Mouse (Mus musculus) lung, postnatal 36 days (tissue): ENCODE data around the gene Exoc7.
A peak's percentile ranks its signal among the peaks of the same experiment; 100 is the strongest.

Source experiments
- DNase-seq: peaks from one replicate; pipeline ENCODE4 v3.0.0; 2022; ENCODE audit warnings: mixed read lengths

Exoc7 gene

GRCm38 (mm10) chr11:116307019-116307725, at the start of gene Exoc7:
Gene Exoc7 (minus strand): TSS chr11:116307233.
- no peak for DNase-seq

- no peak for DNase-seq
Observed at GRCm38 (mm10) chr11:116354521-116354920, 47.5 kb upstream of the Exoc7 start.

- DNase-seq, result no peak
Observed at GRCm38 (mm10) chr11:116353535-116353934, 46.5 kb upstream of the Exoc7 start.

- no peak for DNase-seq
Observed at GRCm38 (mm10) chr11:116351294-116351693, 44.3 kb upstream of the Exoc7 start.

DNA sequence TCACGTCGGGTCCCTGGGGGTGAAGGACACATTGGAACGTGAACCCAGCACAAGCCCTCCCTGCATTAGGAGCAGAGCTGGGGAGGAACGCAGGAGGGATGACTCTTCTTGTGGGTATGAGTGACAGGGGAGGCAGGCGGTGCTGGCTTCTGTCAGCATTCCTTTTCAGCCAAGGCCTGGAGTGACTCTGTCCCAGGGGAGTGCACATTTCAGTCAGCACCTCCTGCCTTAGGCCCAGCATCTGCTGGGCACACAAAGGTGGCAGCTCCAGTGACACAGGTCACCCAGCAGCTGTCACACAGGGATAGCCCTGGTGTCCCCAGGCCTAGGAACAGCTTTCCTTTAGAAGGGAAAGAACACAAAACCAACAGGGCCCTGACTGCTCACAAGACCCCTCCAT, 40.9 kb upstream of the Exoc7 start:
- DNase-seq, result no peak

- no peak for DNase-seq
Observed at GRCm38 (mm10) chr11:116347012-116347411, 40.0 kb upstream of the Exoc7 start.

DNA sequence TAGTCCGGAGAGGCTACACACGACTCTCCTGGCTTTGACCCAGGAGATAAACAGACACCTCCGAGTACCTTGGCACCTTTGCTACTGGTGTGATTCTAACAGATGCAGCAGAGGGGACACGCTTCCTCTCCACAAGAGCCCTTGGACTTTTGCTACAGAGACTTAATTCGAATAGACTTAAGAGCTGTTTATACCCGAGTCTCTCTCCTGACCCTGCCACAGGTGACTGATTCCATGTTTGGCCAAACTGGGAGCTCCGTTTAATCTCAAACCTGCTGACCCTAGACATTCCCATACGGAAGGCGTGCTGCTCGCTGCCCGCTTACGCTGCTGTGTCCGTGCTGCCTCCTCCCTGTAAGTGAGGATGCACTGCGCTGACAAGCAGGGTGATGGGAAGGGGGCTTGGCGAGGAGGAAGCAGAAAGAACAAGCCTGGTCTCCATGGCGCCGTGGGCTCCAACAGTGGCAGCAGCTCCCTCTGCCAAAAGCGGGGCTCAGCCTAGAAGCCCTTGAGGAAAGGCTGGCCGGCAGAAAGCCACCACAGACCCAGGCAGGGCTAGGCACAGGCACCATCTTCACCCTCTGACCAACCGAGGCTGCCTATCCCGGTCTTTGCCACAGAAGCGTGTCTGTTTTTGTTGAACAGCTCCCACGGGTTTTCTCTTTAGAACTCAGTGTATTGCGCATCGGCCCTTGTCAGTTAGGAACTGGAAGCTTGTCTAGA, 35.2 kb upstream of the Exoc7 start:
- no peak for DNase-seq

DNA sequence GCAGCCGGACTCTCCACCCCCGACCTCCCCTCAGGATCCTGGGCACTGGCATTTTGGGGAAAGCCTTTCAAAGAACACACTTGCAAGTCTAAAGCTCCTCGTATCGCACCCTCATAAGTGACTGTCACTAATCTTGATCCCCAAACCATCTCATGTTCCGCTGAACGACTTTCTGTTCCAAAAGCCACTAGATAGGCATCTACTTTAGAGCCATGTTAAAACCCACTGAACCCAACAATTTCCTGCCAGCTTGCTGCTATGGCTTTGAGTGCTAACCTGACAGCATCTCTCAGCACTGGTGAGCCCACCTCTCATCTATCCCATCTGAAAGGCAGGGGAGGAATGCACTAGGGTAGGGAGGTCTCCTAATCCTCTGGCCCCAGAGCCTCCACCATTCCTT, 30.5 kb upstream of the Exoc7 start:
- DNase-seq, result no peak

DNA sequence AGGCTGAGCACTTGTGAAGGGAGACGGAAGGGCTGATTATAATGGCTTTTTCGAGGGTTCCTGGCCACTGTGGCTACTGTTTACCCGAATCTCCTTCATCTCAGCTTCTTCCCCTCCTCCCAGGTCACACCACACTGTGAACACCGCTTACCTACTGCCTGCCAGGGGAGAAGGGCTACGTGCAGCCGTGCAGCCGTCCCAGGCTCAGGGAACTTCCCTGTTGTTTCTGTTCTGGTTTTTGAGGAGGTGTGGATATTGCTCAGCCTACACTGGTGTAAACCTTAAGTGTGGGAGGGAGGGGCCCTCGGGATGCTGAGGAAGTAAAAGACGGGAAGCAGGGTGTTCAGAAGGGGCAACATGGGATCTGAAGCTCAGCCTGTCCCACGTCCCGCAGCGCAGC, 30.0 kb upstream of the Exoc7 start:
- DNase-seq, result no peak

DNA sequence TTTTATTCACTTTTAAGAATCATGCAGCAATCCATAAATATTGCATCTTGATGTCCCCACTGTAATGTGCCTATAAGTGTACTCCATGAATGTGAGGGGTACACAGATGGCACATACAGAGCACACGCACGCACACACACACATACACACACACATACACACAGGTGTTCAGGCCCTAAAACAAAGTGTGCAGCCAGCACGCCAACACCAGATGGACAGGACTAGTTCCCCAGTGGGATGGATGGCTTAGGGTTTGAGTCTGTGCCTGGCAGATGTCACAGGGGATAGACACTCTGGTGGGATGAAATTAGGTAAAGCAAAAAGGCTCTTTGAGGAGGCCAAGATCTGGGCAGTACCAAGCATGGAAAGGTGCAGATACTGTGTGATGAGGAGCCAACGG, 29.4 kb upstream of the Exoc7 start:
- DNase-seq, result no peak

DNA sequence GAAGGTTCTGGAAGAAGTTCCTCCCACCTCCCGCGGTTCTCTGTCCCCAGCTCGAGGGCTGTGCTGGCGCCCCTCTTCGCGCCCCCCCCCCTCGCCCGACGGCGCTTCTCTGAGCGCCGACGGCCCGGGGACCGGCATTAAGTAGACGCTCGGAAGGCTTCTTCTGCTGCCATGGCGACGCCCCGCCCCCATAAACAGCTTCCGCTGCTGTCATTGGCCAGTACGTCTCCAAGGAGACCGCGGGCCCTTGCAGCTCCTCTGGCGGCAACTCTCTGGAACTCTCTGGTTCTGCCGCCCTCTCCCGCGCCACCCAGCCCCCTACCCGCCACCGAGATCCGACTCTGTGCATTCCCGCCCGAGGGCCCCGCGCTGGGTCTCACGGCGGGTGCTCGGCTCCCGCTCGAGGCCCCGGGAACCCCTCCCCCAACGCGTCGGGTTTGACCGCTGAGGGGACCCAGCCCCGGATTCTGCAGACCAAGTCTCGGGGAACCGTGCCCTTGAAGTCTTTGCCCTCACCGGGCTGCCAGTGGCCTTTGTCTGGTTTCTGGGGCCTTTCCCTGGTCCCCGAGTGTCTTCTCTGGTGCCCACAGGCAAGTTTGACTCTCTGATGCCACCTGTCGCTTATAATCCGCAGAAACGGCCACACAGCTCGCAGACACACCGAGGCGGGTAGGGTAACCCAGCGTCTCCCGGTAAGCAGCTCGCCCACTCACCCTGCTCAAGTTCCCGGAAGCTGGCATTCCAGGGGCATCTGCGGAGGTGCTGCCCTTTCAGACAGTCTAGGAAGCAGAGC, 28.4 kb upstream of the Exoc7 start, which contains the start of gene Foxj1:
TSS of gene Foxj1 (minus strand) at position 156 of the 793 bp plus-strand sequence.
- peak; percentile 97 for DNase-seq

- DNase-seq, result no peak
Observed at GRCm38 (mm10) chr11:116334417-116334782, 27.4 kb upstream of the Exoc7 start.

GRCm38 (mm10) chr11:116333526-116334416, 26.7 kb upstream of the Exoc7 start:
- peak; percentile 19 for DNase-seq

GRCm38 (mm10) chr11:116332983-116333270, 25.9 kb upstream of the Exoc7 start:
- DNase-seq, result no peak

DNA sequence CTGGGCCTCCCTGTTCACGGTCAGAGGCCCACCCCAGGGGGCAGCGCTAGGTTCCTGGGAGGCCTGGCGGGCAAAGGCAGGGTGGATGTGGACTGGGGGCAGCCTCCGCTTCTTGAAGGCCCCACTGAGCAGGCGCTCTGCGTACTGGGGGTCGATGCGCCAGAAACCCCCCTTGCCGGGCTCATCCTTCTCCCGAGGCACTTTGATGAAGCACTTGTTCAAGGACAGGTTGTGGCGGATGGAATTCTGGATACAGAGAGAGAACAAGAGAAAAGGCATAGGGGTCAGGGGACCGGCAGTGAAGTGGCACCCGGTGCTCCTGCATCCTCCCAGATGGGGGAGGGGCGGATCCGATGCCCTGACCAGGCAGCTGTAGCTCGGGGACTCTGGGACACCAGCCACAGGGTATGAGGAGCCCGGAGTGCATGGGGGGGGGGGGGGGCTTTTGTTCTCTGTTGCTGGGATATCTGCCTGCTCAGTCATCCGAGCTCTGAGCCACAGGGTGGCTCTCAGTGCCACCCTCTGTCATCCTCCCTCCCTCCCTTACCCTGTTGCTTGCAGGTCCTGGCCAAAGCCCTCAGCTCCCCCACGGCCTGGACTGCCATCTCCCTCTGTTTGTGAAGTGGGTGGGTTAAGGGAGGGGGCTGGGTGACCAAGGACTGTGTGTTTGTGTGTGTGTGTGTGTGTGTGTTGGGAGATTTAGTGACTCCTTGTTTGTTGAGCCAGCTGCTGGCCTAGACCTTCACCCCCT, 25.4 kb upstream of the Exoc7 start:
- DNase-seq, result no peak

- DNase-seq, result no peak
Observed at GRCm38 (mm10) chr11:116330211-116330518, 23.1 kb upstream of the Exoc7 start.

- DNase-seq, result peak; percentile 42
Observed at GRCm38 (mm10) chr11:116329314-116330210, 22.5 kb upstream of the Exoc7 start.

- DNase-seq, result peak; percentile 28
Observed at GRCm38 (mm10) chr11:116326963-116327603, 20.1 kb upstream of the Exoc7 start.

GRCm38 (mm10) chr11:116318719-116319659, 12.0 kb upstream of the Exoc7 start:
- DNase-seq, result peak; percentile 87
